Mouse (Mus musculus) thymus, adult 2 months (tissue): ENCODE measurements around the gene Gm4133. TPM values are rescaled to one million over a fixed set of nuclear protein-coding genes. Genes with fewer than 3 reads are reported as not detected.
"Not testable (repeated sequence)": the region's sequence is repeated elsewhere in the genome, so short reads cannot be mapped to it uniquely, and the experiment has no call there.

Experiments used
- DNase-seq: peaks from one replicate; pipeline ENCODE4 v3.0.0; 2021
- H3K27ac ChIP-seq: fragments of 200-500 bp; 2 replicates; pipeline ENCODE4 v1.5.1; 2012; ENCODE audit warnings: low read length, control low read depth; ENCODE audit not compliant: control insufficient read depth, insufficient read depth
- H3K27me3 ChIP-seq: fragments of 200-500 bp; 2 replicates; pipeline ENCODE4 v1.6.1; 2012; ENCODE audit warnings: mild to moderate bottlenecking, low read length, moderate library complexity, mixed read lengths; ENCODE audit not compliant: control insufficient read depth, insufficient read depth
- H3K36me3 ChIP-seq: fragments of 200-500 bp; 2 replicates; pipeline ENCODE4 v1.6.1; 2012; ENCODE audit warnings: mild to moderate bottlenecking, low read length, moderate library complexity; ENCODE audit not compliant: control insufficient read depth, insufficient read depth
- H3K4me1 ChIP-seq: fragments of 200-500 bp; replicated peaks from 2 replicates; pipeline ENCODE4 v1.6.1; 2012; ENCODE audit warnings: low read length; ENCODE audit not compliant: control insufficient read depth, insufficient read depth
- H3K4me3 ChIP-seq: fragments of 200-500 bp; 2 replicates; pipeline ENCODE4 v1.5.1; 2012; ENCODE audit warnings: mild to moderate bottlenecking, low read length, control low read depth, moderate library complexity; ENCODE audit not compliant: control insufficient read depth, insufficient read depth
- WGBS: fragments of 180-500 bp; shearing (Covaris S2); methylation state at CpG from one replicate; pipeline ENCODE4 v1.1.7; 2018; 5-methylcytosine and 5-hydroxymethylcytosine counted together
- polyA plus RNA-seq: library from polyadenylated mRNA; depleted of rRNA; stranded (reverse); fragments of >200 nt; gene quantifications from 2 replicates; pipeline ENCODE4 v1.2.3, GENCODE M21; 2012; rRNA removed

Gene Gm4133
- not detected in 2 replicates for polyA plus RNA-seq

DNA sequence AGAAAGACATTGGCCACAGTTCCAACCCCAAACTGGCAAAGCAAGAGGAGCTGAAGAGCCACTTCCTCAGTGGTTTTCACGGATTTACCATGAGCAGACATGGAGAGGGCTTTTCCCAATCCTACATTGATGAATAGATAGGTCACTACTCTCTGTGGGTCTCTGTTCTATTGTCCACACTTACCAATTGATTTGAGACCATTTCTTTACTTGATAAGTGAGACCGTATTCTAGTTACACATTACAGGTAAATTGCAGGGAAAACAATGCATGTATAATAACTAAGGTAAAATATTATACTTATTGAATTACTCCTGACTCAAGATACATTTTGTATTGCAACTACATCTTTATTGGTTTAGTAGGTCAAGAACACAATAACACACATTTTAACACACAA is at the start of gene Gm4133:
Gene Gm4133 (minus strand): TSS at position 101 of the 400 bp plus-strand sequence.
- H3K4me1 ChIP-seq, H3K27ac ChIP-seq, H3K4me3 ChIP-seq, DNase-seq, H3K27me3 ChIP-seq, H3K36me3 ChIP-seq: not testable (repeated sequence)
- no CpG with 5 or more reads among the region's 2 CpGs for WGBS

DNA sequence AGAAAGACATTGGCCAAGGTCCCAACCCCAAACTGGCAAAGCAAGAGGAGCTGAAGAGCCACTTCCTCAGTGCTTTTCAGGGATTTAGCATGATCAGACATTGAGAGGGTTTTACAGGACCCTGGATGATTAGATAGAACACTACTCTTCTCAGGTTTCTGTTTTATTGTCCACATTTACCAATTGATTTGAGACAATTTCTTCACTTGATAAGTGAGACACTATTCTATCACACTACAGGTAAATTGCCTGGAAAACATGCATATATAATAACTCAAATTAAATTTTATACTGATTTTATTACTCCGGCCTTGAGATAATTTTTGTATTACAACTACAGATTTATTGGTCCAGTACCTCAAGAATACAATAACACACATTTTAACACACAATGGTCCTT is 41.4 kb upstream of the Gm4133 start, which contains the start of gene Gm5728:
Gene Gm5728 (minus strand): TSS at position 101 of the 400 bp plus-strand sequence.
- DNase-seq, H3K4me1 ChIP-seq, H3K36me3 ChIP-seq, H3K27ac ChIP-seq, H3K4me3 ChIP-seq, H3K27me3 ChIP-seq: not testable (repeated sequence)
- no CpG with 5 or more reads among the region's 1 CpGs for WGBS

Other genes with a start within 250 kb of the Gm4133 start
- not detected in 2 replicates for gene Vmn1r91, start 234.4 kb downstream of the Gm4133 start, polyA plus RNA-seq
- not detected in 2 replicates for gene Gm16442, start 211.5 kb downstream of the Gm4133 start, polyA plus RNA-seq
- not detected in 2 replicates for gene Vmn1r93, start 195.0 kb downstream of the Gm4133 start, polyA plus RNA-seq
- not detected in 2 replicates for gene Vmn1r94, start 165.7 kb downstream of the Gm4133 start, polyA plus RNA-seq
- gene Vmn1r95, start 140.4 kb downstream of the Gm4133 start, polyA plus RNA-seq: not detected in 2 replicates
- not detected in 2 replicates for gene Gm6164, start 128.5 kb downstream of the Gm4133 start, polyA plus RNA-seq
- not detected in 2 replicates for gene Gm4498, start 100.2 kb downstream of the Gm4133 start, polyA plus RNA-seq
- gene Gm5890, start 71.2 kb downstream of the Gm4133 start, polyA plus RNA-seq: not detected in 2 replicates
- gene Gm5728, start 41.3 kb upstream of the Gm4133 start, polyA plus RNA-seq: not detected in 2 replicates
- not detected in 2 replicates for gene Vmn1r100, start 83.9 kb upstream of the Gm4133 start, polyA plus RNA-seq
- not detected in 2 replicates for gene Vmn1r101, start 108.5 kb upstream of the Gm4133 start, polyA plus RNA-seq
- not detected in 2 replicates for gene Gm10670, start 140.9 kb upstream of the Gm4133 start, polyA plus RNA-seq
- gene Vmn1r103, start 176.5 kb upstream of the Gm4133 start, polyA plus RNA-seq: not detected in 2 replicates
- gene Vmn1r104, start 199.8 kb upstream of the Gm4133 start, polyA plus RNA-seq: not detected in 2 replicates
- not detected in 2 replicates for gene Gm5726, start 211.7 kb upstream of the Gm4133 start, polyA plus RNA-seq
- gene Gm4141, start 242.2 kb upstream of the Gm4133 start, polyA plus RNA-seq: not detected in 2 replicates